Mouse (Mus musculus): ENCODE measurements around the gene Msi2. TPM values are rescaled to one million over a fixed set of nuclear protein-coding genes. Genes with fewer than 3 reads are reported as not detected.
A peak's percentile ranks its signal among the peaks of the same experiment; 100 is the strongest.

Msi2 gene
- total and polyA plus RNA-seq, 2 experiments from 2014 or later, result 26.9 to 133 TPM

DNA sequence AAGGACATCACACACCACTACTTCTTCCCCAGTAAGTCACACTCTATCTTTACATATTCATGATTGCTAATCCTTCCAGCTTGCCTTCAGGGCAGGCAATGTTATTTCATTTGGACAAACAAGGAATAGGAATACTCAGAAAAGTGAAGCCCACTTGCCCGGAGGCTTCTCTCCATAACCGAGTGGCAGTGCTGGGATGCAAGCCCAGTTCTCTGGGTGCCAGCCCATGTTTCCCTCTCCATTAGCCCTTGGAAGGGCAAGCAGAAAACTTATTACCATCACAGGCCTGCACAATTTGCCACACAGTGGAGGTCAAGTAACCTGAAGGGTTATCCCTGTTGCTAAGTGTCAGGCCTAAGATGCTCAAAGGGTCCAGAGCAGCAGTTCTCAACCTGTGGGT lies 281.7 kb downstream of the Msi2 start:
- Histone ChIP-seq H3K36me3 (ENCODE audit: insufficient read depth, low read length) (no peaks in the 10 kb centered on the region), H3K27ac (ENCODE audit: low read depth, low read length) (0 out of 2 replicates have a peak overlapping the region, but pooled peaks have one; percentile 26), H3K27me3 (ENCODE audit: insufficient read depth, low read length) (no peaks in the 10 kb centered on the region), H3K4me3 (ENCODE audit: low read depth, low read length) (no peak overlapping the region), H3K4me1 (ENCODE audit: insufficient read depth, low read length) (peaks cover 7% of the 10 kb centered on the region; the same call in 1 of the 2 replicates), H3K4me2 (ENCODE audit: low read depth, low read length, poor library complexity, severe bottlenecking) (no peak overlapping the region), H3K9me3 (ENCODE audit: low read length) (no peaks in the 10 kb centered on the region), H3K9ac (replicated peaks; ENCODE audit: low read length, poor library complexity, severe bottlenecking) (no peak overlapping the region)
- 37% methylated on average over 2 of the region's 2 CpGs for WGBS
- ATAC-seq (ENCODE audit: low FRiP score) (no peak), DNase-seq (ENCODE audit: low spot score) (no peak)
- no peak for TF ChIP-seq CTCF (IDR thresholded peaks at IDR 0.05)

DNA sequence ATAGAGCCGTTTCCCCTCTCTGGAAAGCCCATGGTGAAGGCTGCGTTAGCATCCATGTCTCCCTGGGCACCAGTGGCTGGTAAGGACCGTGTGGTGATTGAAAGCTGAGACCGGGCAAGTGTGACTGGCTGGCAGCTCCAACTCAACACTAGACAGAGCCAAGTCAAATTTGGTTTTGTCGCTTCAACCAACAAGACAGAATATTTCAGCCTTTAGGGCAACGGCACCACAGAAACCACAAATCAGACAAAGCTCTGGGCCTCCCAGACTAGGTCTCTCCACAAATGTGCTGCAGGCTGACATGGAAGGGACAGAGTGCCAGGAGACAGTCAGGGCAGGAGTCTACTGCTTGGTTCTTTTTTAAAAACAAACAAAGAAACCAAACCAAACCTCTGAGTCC lies 282.8 kb downstream of the Msi2 start:
- H3K4me3 ChIP-seq (ENCODE audit: low read depth, low read length), result no peak overlapping the region
- H3K27ac ChIP-seq (ENCODE audit: low read depth, low read length), result 0 out of 2 replicates have a peak overlapping the region, but pooled peaks have one; percentile 26
- no peaks in the 10 kb centered on the region for H3K9me3 ChIP-seq (ENCODE audit: low read length)
- WGBS, result 73% methylated on average over 6 of the region's 6 CpGs
- H3K4me1 ChIP-seq (ENCODE audit: insufficient read depth, low read length), result peaks cover 7% of the 10 kb centered on the region; the same call in 1 of the 2 replicates
- H3K9ac ChIP-seq (replicated peaks; ENCODE audit: low read length, poor library complexity, severe bottlenecking), result no peak overlapping the region
- ATAC-seq (ENCODE audit: low FRiP score) (0 out of 2 replicates have a peak, but pooled peaks have one; percentile 23), DNase-seq (ENCODE audit: low spot score) (peak; percentile 69)
- H3K27me3 ChIP-seq (ENCODE audit: insufficient read depth, low read length), result no peaks in the 10 kb centered on the region
- no peaks in the 10 kb centered on the region for H3K36me3 ChIP-seq (ENCODE audit: insufficient read depth, low read length)
- TF ChIP-seq CTCF (IDR thresholded peaks at IDR 0.05), result no peak
- H3K4me2 ChIP-seq (ENCODE audit: low read depth, low read length, poor library complexity, severe bottlenecking), result no peak overlapping the region

GRCm38 (mm10) chr11:88431363-88432269 lies 286.7 kb downstream of the Msi2 start:
- no peak for ATAC-seq (ENCODE audit: low FRiP score)
- Histone ChIP-seq H3K9ac (replicated peaks; ENCODE audit: low read length, poor library complexity, severe bottlenecking) (no peak overlapping the region), H3K27me3 (ENCODE audit: insufficient read depth, low read length) (no peaks in the 10 kb centered on the region), H3K4me1 (ENCODE audit: insufficient read depth, low read length) (peaks cover 8% of the 10 kb centered on the region; the same call in 1 of the 2 replicates), H3K4me3 (ENCODE audit: low read depth, low read length) (no peak overlapping the region), H3K36me3 (ENCODE audit: insufficient read depth, low read length) (no peaks in the 10 kb centered on the region), H3K4me2 (ENCODE audit: low read depth, low read length, poor library complexity, severe bottlenecking) (no peak overlapping the region), H3K9me3 (ENCODE audit: low read length) (no peaks in the 10 kb centered on the region), H3K27ac (ENCODE audit: low read depth, low read length) (peak overlapping the region; percentile 32)
- no peak for TF ChIP-seq CTCF (IDR thresholded peaks at IDR 0.05)
- no peak for DNase-seq (ENCODE audit: low spot score)
- 29% methylated on average over 22 of the region's 22 CpGs for WGBS

DNA sequence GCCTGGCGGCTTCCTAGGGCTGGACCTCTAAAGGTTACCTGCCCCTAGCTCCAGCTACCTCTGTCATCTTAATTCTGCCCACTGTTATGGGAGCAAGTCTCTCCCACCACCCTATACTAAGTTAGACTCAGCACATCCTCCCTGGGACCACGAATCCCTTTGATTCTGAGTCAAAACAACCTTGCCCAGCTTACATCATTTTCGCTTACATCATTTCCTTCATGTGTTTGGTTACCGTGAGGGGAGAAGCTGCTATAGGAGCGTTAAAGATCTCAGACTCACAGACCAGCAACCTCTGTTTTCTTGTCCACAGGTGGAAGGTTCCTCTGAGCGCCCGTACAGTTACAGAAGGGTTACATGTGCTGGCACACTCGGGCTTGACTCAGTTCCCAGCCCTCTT lies 288.0 kb downstream of the Msi2 start:
- Histone ChIP-seq H3K4me3 (ENCODE audit: low read depth, low read length) (no peak overlapping the region), H3K36me3 (ENCODE audit: insufficient read depth, low read length) (no peaks in the 10 kb centered on the region), H3K27ac (ENCODE audit: low read depth, low read length) (no peak overlapping the region), H3K27me3 (ENCODE audit: insufficient read depth, low read length) (no peaks in the 10 kb centered on the region), H3K4me2 (ENCODE audit: low read depth, low read length, poor library complexity, severe bottlenecking) (no peak overlapping the region), H3K9ac (replicated peaks; ENCODE audit: low read length, poor library complexity, severe bottlenecking) (no peak overlapping the region), H3K9me3 (ENCODE audit: low read length) (no peaks in the 10 kb centered on the region), H3K4me1 (ENCODE audit: insufficient read depth, low read length) (peaks cover 9% of the 10 kb centered on the region; the same call in 1 of the 2 replicates)
- TF ChIP-seq CTCF (IDR thresholded peaks at IDR 0.05), result no peak
- DNase-seq (ENCODE audit: low spot score) (no peak), ATAC-seq (ENCODE audit: low FRiP score) (no peak)
- 85% methylated on average over 8 of the region's 8 CpGs for WGBS

GRCm38 (mm10) chr11:88429680-88430079 lies 288.6 kb downstream of the Msi2 start:
- ATAC-seq (ENCODE audit: low FRiP score) (no peak), DNase-seq (ENCODE audit: low spot score) (no peak)
- H3K27ac ChIP-seq (ENCODE audit: low read depth, low read length), result no peak overlapping the region
- no peaks in the 10 kb centered on the region for H3K27me3 ChIP-seq (ENCODE audit: insufficient read depth, low read length)
- no peak overlapping the region for H3K4me2 ChIP-seq (ENCODE audit: low read depth, low read length, poor library complexity, severe bottlenecking)
- no peak overlapping the region for H3K9ac ChIP-seq (replicated peaks; ENCODE audit: low read length, poor library complexity, severe bottlenecking)
- H3K4me3 ChIP-seq (ENCODE audit: low read depth, low read length), result no peak overlapping the region
- WGBS, result 97% methylated on average over 6 of the region's 6 CpGs
- TF ChIP-seq CTCF (IDR thresholded peaks at IDR 0.05), result no peak
- peaks cover 9% of the 10 kb centered on the region; the same call in 1 of the 2 replicates for H3K4me1 ChIP-seq (ENCODE audit: insufficient read depth, low read length)
- no peaks in the 10 kb centered on the region for H3K36me3 ChIP-seq (ENCODE audit: insufficient read depth, low read length)
- no peaks in the 10 kb centered on the region for H3K9me3 ChIP-seq (ENCODE audit: low read length)

- 51% methylated on average over 9 of the region's 9 CpGs for WGBS
- no peak overlapping the region for H3K4me2 ChIP-seq (ENCODE audit: low read depth, low read length, poor library complexity, severe bottlenecking)
- ATAC-seq (ENCODE audit: low FRiP score) (no peak), DNase-seq (ENCODE audit: low spot score) (peak; percentile 61)
- no peaks in the 10 kb centered on the region for H3K27me3 ChIP-seq (ENCODE audit: insufficient read depth, low read length)
- H3K9ac ChIP-seq (replicated peaks; ENCODE audit: low read length, poor library complexity, severe bottlenecking), result no peak overlapping the region
- H3K27ac ChIP-seq (ENCODE audit: low read depth, low read length), result no peak overlapping the region
- no peaks in the 10 kb centered on the region for H3K36me3 ChIP-seq (ENCODE audit: insufficient read depth, low read length)
- H3K4me3 ChIP-seq (ENCODE audit: low read depth, low read length), result no peak overlapping the region
- peaks cover 18% of the 10 kb centered on the region for H3K4me1 ChIP-seq (ENCODE audit: insufficient read depth, low read length)
- TF ChIP-seq CTCF (IDR thresholded peaks at IDR 0.05), result no peak
- no peaks in the 10 kb centered on the region for H3K9me3 ChIP-seq (ENCODE audit: low read length)
Measured at GRCm38 (mm10) chr11:88425631-88426101, 292.6 kb downstream of the Msi2 start.
